Mouse (Mus musculus) limb, embryonic 14.5 days (tissue): ENCODE measurements at regions not wholly inside any gene's neighbourhood (a gene's known extent, or its start where the extent isn't known, plus 50 kb on each side); places are given as distances from the start of the nearest gene placed in this dataset.

Source experiments
- ATAC-seq: fragments of 200-750 bp; cut with Nextera tagmentation; 2 replicates; pipeline ENCODE4 v1.8.0; 2017; ENCODE audit warnings: low read depth, moderate number of reproducible peaks, moderate TSS enrichment; ENCODE audit not compliant: low FRiP score
- DNase-seq: peaks from one replicate; pipeline ENCODE4 v3.0.0-alpha.2; 2015; ENCODE audit warnings: low spot score
- H3K27ac ChIP-seq: fragments of 300-500 bp; sonication (generic); replicated peaks from 2 replicates; pipeline ENCODE4 v1.5.1; 2014; ENCODE audit warnings: low read depth, mild to moderate bottlenecking, low read length, moderate library complexity, mixed read lengths
- H3K27me3 ChIP-seq: fragments of 300-500 bp; sonication (generic); 2 replicates; pipeline ENCODE4 v1.6.1; 2014; ENCODE audit warnings: low read length, mixed read lengths; ENCODE audit not compliant: control insufficient read depth, insufficient read depth
- H3K36me3 ChIP-seq: fragments of 300-500 bp; sonication (generic); 2 replicates; pipeline ENCODE4 v1.6.1; 2014; ENCODE audit warnings: mild to moderate bottlenecking, low read length, moderate library complexity, mixed read lengths; ENCODE audit not compliant: control insufficient read depth, insufficient read depth
- H3K4me1 ChIP-seq: fragments of 300-500 bp; sonication (generic); 2 replicates; pipeline ENCODE4 v1.6.1; 2014; ENCODE audit warnings: antibody characterized with exemption, low read length, mixed read lengths; ENCODE audit not compliant: control insufficient read depth, insufficient read depth
- H3K4me2 ChIP-seq: fragments of 300-500 bp; sonication (generic); replicated peaks from 2 replicates; pipeline ENCODE4 v1.6.1; 2014; ENCODE audit warnings: low read depth, mild to moderate bottlenecking, low read length, moderate library complexity; ENCODE audit not compliant: severe bottlenecking
- H3K4me3 ChIP-seq: fragments of 300-500 bp; sonication (generic); replicated peaks from 2 replicates; pipeline ENCODE4 v1.5.1; 2014; ENCODE audit warnings: low read length
- H3K9ac ChIP-seq: fragments of 300-500 bp; sonication (generic); 2 replicates; pipeline ENCODE4 v1.6.1; 2014; ENCODE audit warnings: mild to moderate bottlenecking, low read depth, low read length, moderate library complexity; ENCODE audit not compliant: severe bottlenecking
- H3K9me3 ChIP-seq: fragments of 300-500 bp; sonication (generic); 2 replicates; pipeline ENCODE4 v1.6.1; 2016; ENCODE audit warnings: low read length; ENCODE audit not compliant: control insufficient read depth
- POLR2A ChIP-seq: fragments of 200-500 bp; IDR thresholded peaks from 2 replicates; pipeline ENCODE4 v1.8.0; 2012; ENCODE audit warnings: inconsistent platforms, mild to moderate bottlenecking, moderate library complexity, borderline replicate concordance; ENCODE audit not compliant: insufficient read depth, insufficient read length; ENCODE audit errors: extremely low read depth
- WGBS: fragments of 180-500 bp; shearing (Covaris S2); extraction: QIAGEN DNeasy Blood & Tissue Kit; methylation state at CpG from one replicate; pipeline ENCODE4 v1.1.7; 2014; 5-methylcytosine and 5-hydroxymethylcytosine counted together

DNA sequence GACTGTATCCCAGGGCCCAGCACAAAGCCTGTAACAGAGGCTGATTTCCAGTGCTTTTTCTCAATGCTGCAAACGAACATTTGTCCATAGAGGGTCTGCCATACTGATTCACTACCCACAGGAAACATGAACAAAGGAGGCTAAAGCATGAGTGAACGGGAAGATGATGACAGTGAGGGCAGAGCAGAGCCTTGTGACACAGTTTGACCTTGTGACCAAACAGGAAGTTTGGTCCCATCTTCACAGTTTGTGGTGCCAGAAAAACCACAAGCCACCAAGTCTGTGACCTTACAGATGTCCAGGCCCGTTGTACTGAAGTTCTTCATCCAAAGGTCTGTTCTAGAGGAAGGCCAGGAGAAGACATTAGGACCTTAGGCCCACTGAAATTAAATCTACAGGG, 974.4 kb downstream of the Epha4 start:
- Histone ChIP-seq H3K27ac (no peak overlapping the region), H3K9me3 (no peaks in the 10 kb centered on the region), H3K9ac (no peak overlapping the region), H3K27me3 (no peaks in the 10 kb centered on the region), H3K4me1 (peaks cover 5% of the 10 kb centered on the region), H3K4me2 (no peak overlapping the region), H3K36me3 (no peaks in the 10 kb centered on the region), H3K4me3 (no peak overlapping the region)
- no peak for DNase-seq
- WGBS: 76% methylated on average over 3 of the region's 3 CpGs
- no peak for ATAC-seq
- TF ChIP-seq POLR2A: no peak

DNA sequence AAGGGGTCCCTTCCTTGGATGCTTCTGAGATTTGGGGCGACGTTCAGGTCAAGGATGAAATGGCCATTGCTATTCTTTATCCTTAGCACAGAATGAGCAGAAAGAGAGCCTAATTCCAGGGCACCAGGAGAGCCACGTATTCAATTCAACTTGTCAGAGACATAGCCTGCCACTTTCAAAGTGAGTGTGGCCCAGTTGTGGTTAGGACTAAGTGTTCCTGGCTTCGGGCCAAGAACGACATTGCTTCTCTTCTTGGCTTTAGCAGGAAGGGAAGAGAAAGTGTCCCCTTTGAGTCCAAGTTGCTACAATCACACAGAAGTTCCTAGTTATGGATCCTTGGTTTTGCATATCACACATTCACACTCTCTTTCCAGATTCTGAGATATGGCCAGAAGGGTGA, 964.0 kb downstream of the Epha4 start:
- Histone ChIP-seq H3K36me3 (no peaks in the 10 kb centered on the region), H3K9me3 (no peaks in the 10 kb centered on the region), H3K9ac (no peak overlapping the region), H3K4me2 (no peak overlapping the region), H3K4me1 (peaks cover 5% of the 10 kb centered on the region; the same call in 1 of the 2 replicates), H3K27me3 (no peaks in the 10 kb centered on the region), H3K27ac (no peak overlapping the region), H3K4me3 (no peak overlapping the region)
- WGBS: 56% methylated on average over 5 of the region's 5 CpGs
- DNase-seq (peak; percentile 49), ATAC-seq (no peak)
- no peak for TF ChIP-seq POLR2A

DNA sequence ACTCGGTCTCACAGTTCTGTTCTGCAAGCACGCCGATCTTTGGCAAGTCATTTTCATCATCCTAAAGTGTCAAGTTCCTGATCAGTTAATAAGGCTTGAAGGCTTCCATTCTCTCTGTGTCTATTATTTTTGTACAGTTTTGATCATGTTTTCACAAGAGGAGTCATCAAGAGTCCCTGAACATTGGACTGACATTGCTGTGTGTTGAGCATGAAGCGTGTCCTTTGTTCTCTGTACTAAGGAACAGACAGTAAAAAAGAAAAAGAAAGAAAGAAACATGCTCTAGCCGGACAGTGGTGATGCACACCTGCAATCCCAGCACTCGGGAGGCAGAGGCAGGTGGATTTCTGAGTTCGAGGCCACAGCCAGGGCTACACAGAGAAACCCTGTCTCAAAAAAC, 955.4 kb downstream of the Epha4 start:
- Histone ChIP-seq H3K9ac (no peak overlapping the region), H3K36me3 (no peaks in the 10 kb centered on the region), H3K4me3 (no peak overlapping the region), H3K9me3 (no peaks in the 10 kb centered on the region), H3K4me1 (no peaks in the 10 kb centered on the region), H3K27ac (no peak overlapping the region), H3K4me2 (no peak overlapping the region), H3K27me3 (no peaks in the 10 kb centered on the region)
- DNase-seq (no peak), ATAC-seq (no peak)
- WGBS: 91% methylated on average over 7 of the region's 7 CpGs
- no peak for TF ChIP-seq POLR2A

DNA sequence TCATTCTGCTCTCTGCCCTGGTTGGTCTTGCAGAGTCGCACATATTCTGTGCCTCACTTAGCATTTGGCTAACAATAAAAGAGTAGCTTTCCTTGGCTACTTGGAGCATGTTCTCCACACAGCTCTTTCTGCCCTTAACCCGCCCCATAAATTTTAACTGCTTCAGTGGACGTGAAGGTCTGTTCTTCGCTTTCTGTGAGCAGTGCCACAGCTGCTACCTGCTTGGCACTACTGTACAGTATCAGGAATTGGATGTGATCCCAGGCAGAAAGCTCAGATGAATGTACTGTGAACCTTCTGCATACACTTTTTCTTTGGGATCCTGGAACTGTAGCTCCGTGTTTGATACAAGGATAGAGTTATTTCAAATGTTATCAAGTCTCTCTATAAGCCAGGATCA, 939.4 kb downstream of the Epha4 start:
- no peak for TF ChIP-seq POLR2A
- WGBS: 32% methylated on average over 5 of the region's 5 CpGs
- Histone ChIP-seq H3K36me3 (no peaks in the 10 kb centered on the region), H3K4me3 (no peak overlapping the region), H3K27ac (no peak overlapping the region), H3K4me1 (peaks cover 9% of the 10 kb centered on the region; the same call in 1 of the 2 replicates), H3K9me3 (no peaks in the 10 kb centered on the region), H3K9ac (no peak overlapping the region), H3K4me2 (no peak overlapping the region), H3K27me3 (no peaks in the 10 kb centered on the region)
- DNase-seq (peak; percentile 42), ATAC-seq (no peak)

DNA sequence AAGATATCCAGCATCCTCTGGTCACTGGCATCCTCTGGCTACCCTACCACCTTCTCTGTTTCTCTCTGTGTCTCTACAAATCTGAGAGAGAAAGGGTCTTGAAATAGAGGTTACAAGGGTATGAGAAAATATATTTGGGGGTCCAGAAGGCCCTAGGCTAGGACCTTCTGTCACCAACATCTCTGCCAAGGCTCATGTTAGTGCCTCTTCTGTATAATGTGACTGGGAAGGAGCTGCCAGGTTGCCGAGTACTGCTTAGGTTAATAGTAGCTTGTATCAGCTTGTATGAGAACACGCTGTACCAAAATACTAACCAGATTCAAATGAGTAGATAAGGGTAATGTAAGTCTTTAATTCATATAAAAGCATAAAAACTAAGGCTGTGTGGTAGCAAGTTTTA, 929.0 kb downstream of the Epha4 start:
- no peak overlapping the region for H3K9ac ChIP-seq
- no peak overlapping the region for H3K4me3 ChIP-seq
- no peaks in the 10 kb centered on the region for H3K9me3 ChIP-seq
- H3K4me1 ChIP-seq: no peaks in the 10 kb centered on the region
- H3K36me3 ChIP-seq: no peaks in the 10 kb centered on the region
- ATAC-seq (no peak), DNase-seq (no peak)
- no peak overlapping the region for H3K27ac ChIP-seq
- no peak overlapping the region for H3K4me2 ChIP-seq
- TF ChIP-seq POLR2A: no peak
- H3K27me3 ChIP-seq: no peaks in the 10 kb centered on the region
- 94% methylated on average over 2 of the region's 2 CpGs for WGBS

DNA sequence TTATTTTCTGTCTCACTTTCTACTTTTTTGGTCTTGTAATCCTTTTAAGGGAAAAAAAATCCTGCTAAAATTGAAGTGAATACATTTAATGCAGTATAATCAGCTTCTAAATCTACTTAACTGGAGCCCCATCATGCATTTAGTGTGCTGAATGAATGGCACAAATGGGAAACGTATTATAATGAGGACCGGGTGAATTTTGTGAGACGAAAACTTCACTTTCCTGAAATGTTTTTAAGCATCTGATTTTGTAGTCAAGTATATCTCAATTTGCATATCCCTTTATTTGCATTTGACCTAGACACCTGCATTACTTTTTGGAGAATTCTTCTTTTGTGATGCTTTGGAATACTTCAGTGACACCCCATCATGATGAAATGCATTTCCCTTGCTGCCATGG, 889.1 kb downstream of the Epha4 start:
- Histone ChIP-seq H3K4me1 (no peaks in the 10 kb centered on the region), H3K9me3 (no peaks in the 10 kb centered on the region), H3K9ac (no peak overlapping the region), H3K4me3 (no peak overlapping the region), H3K4me2 (no peak overlapping the region), H3K27ac (no peak overlapping the region), H3K36me3 (no peaks in the 10 kb centered on the region), H3K27me3 (no peaks in the 10 kb centered on the region)
- ATAC-seq (no peak), DNase-seq (no peak)
- WGBS: 88% methylated on average over 3 of the region's 3 CpGs
- no peak for TF ChIP-seq POLR2A
